Mouse (Mus musculus) spleen, adult 2 months (tissue): ENCODE results near the gene Olfr747. TPM values are rescaled to one million over a fixed set of nuclear protein-coding genes. Genes with fewer than 3 reads are reported as not detected.
"Not testable (repeated sequence)": the region's sequence is repeated elsewhere in the genome, so short reads cannot be mapped to it uniquely, and the experiment has no call there.

Experiments used
- DNase-seq, 2 experiments: peaks; one replicate each; pipeline versions ENCODE4 v3.0.0 to v3.0.0-alpha.2; 2012 to 2021; ENCODE audit warnings: low spot score in 2 of 2, low read depth in 1 of 2
- H3K27ac ChIP-seq: fragments of 200-500 bp; 2 replicates; pipeline ENCODE4 v1.5.1; 2012; ENCODE audit warnings: low read length, inconsistent platforms; ENCODE audit not compliant: insufficient read depth
- H3K27me3 ChIP-seq: fragments of 200-500 bp; 2 replicates; pipeline ENCODE4 v1.6.1; 2012; ENCODE audit warnings: mild to moderate bottlenecking, moderate library complexity, low read length, inconsistent platforms; ENCODE audit not compliant: control insufficient read depth, insufficient read depth
- H3K36me3 ChIP-seq: fragments of 200-500 bp; 2 replicates; pipeline ENCODE4 v1.6.1; 2012; ENCODE audit warnings: mild to moderate bottlenecking, low read length, inconsistent platforms; ENCODE audit not compliant: control insufficient read depth, insufficient read depth
- H3K4me1 ChIP-seq: fragments of 200-500 bp; 2 replicates; pipeline ENCODE4 v1.6.1; 2011; ENCODE audit warnings: inconsistent platforms; ENCODE audit not compliant: control insufficient read depth, insufficient read depth, insufficient read length
- H3K4me3 ChIP-seq: fragments of 200-500 bp; 2 replicates; pipeline ENCODE4 v1.5.1; 2011; ENCODE audit warnings: mild to moderate bottlenecking, inconsistent platforms; ENCODE audit not compliant: insufficient read depth, insufficient read length; ENCODE audit errors: extremely low read depth
- CTCF ChIP-seq: fragments of 200-500 bp; IDR thresholded peaks from 2 replicates; pipeline ENCODE4 v1.5.1; 2011; ENCODE audit warnings: mild to moderate bottlenecking, inconsistent platforms; ENCODE audit not compliant: insufficient read depth, insufficient read length, insufficient replicate concordance; ENCODE audit errors: extremely low read depth
- POLR2A ChIP-seq: fragments of 200-500 bp; IDR thresholded peaks from 2 replicates; pipeline ENCODE4 v1.6.1; 2011; ENCODE audit warnings: low read depth, low read length, inconsistent platforms
- WGBS: fragments of 180-500 bp; shearing (Covaris S2); methylation state at CpG from one replicate; pipeline ENCODE4 v1.1.7; 2018; 5-methylcytosine and 5-hydroxymethylcytosine counted together
- polyA plus RNA-seq: library from polyadenylated mRNA; depleted of rRNA; stranded (reverse); fragments of >200 nt; gene quantifications from 2 replicates; pipeline ENCODE4 v1.2.3, GENCODE M21; 2012; rRNA removed

The Olfr747 gene
- polyA plus RNA-seq, result not detected in 2 replicates

GRCm38 (mm10) chr14:50693106-50693505 lies at the start of gene Olfr747:
Gene Olfr747, minus strand, starts transcription at chr14:50693206.
- H3K27ac ChIP-seq, result no peak within 1 kb of the TSS
- H3K36me3 ChIP-seq, result no peaks in the 10 kb centered on the region
- DNase-seq, result no peak
- H3K4me3 ChIP-seq, result no peak within 1 kb of the TSS
- H3K4me1 ChIP-seq, result no peaks in the 10 kb centered on the region
- TF ChIP-seq POLR2A (no peak), CTCF (no peak)
- H3K27me3 ChIP-seq, result no peaks in the 10 kb centered on the region
- WGBS, result 91% methylated on average over 3 of the region's 3 CpGs

- Histone ChIP-seq H3K27me3 (no peaks in the 10 kb centered on the region), H3K36me3 (no peaks in the 10 kb centered on the region), H3K27ac (no peak overlapping the region), H3K4me3 (no peak overlapping the region), H3K4me1 (no peaks in the 10 kb centered on the region)
- WGBS, result 90% methylated on average over 2 of the region's 2 CpGs
- no peak for DNase-seq
- no peak for TF ChIP-seq CTCF
- TF ChIP-seq POLR2A, result no peak
Observed at GRCm38 (mm10) chr14:50741584-50741983, 48.6 kb upstream of the Olfr747 start.

- WGBS, result 12% methylated on average over 2 of the region's 2 CpGs
Observed at GRCm38 (mm10) chr14:50740334-50740733, 47.3 kb upstream of the Olfr747 start.

GRCm38 (mm10) chr14:50722371-50722770 lies 29.4 kb upstream of the Olfr747 start:
- H3K4me3 ChIP-seq, H3K36me3 ChIP-seq, H3K27ac ChIP-seq, H3K4me1 ChIP-seq, H3K27me3 ChIP-seq, DNase-seq: not testable (repeated sequence)
- 93% methylated on average over 3 of the region's 4 CpGs for WGBS

More at GRCm38 (mm10) chr14:50740334-50740733, 47.3 kb upstream of the Olfr747 start:
- DNase-seq, result no peak
- Histone ChIP-seq H3K27me3 (no peaks in the 10 kb centered on the region), H3K4me1 (no peaks in the 10 kb centered on the region), H3K36me3 (no peaks in the 10 kb centered on the region), H3K27ac (no peak overlapping the region), H3K4me3 (no peak overlapping the region)
- no peak for TF ChIP-seq POLR2A
- no peak for TF ChIP-seq CTCF

- not testable (repeated sequence) for DNase-seq, H3K27me3 ChIP-seq, H3K27ac ChIP-seq, H3K4me3 ChIP-seq, H3K36me3 ChIP-seq, H3K4me1 ChIP-seq
- WGBS, result 87% methylated on average over 15 of the region's 15 CpGs
Observed at GRCm38 (mm10) chr14:50719875-50720274, 26.9 kb upstream of the Olfr747 start.

GRCm38 (mm10) chr14:50707073-50707472 lies 14.1 kb upstream of the Olfr747 start, which contains the start of gene Olfr748:
Gene Olfr748, plus strand, starts transcription at chr14:50707373.
- no peak for DNase-seq
- WGBS, result 77% methylated on average over 1 of the region's 1 CpGs
- H3K4me1 ChIP-seq, result no peaks in the 10 kb centered on the region
- H3K27ac ChIP-seq, result no peak within 1 kb of the TSS
- no peaks in the 10 kb centered on the region for H3K27me3 ChIP-seq
- H3K36me3 ChIP-seq, result no peaks in the 10 kb centered on the region
- no peak for TF ChIP-seq CTCF
- TF ChIP-seq POLR2A, result no peak
- H3K4me3 ChIP-seq, result no peak within 1 kb of the TSS

GRCm38 (mm10) chr14:50646783-50647182 lies 46.2 kb downstream of the Olfr747 start, which contains the start of gene Olfr746:
Gene Olfr746, plus strand, starts transcription at chr14:50647083.
- Histone ChIP-seq H3K36me3 (no peaks in the 10 kb centered on the region), H3K4me3 (no peak within 1 kb of the TSS), H3K27ac (no peak within 1 kb of the TSS), H3K4me1 (no peaks in the 10 kb centered on the region), H3K27me3 (no peaks in the 10 kb centered on the region)
- no peak for TF ChIP-seq CTCF
- no peak for TF ChIP-seq POLR2A
- DNase-seq, result no peak
